Mouse (Mus musculus): ENCODE results near the gene Wdr54.

DNA sequence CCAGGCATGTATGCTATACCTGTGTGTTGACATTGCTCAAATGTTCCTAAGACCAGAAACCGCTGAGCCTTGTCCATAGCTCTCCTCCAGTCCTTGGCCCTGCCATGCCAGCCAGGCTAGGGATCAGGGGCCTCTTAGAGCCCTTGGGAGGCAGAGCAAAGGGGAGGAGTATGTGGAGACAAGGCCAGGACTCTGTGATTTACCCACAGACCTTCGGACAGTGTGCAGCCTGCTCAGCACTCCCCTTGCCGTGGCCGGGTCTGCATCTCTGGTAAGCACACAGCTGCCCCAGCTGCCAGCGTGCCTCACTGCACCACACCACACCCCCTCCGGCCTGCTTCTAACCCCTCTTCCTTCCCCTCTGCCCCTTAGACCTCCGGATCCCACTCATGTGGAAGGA lies 8.9 kb downstream of the Wdr54 start:
- TF ChIP-seq CTCF (IDR thresholded peaks at IDR 0.05; ENCODE audit: borderline replicate concordance, extremely low read depth, insufficient read depth, insufficient read length) (no peak), POLR2A (IDR thresholded peaks at IDR 0.05; ENCODE audit: borderline replicate concordance, extremely low read depth, insufficient read depth, insufficient read length, poor library complexity, severe bottlenecking) (no peak)
